Comparison of ENCODE assay signal across 10 mouse cellular contexts in the genomic region with DNA sequence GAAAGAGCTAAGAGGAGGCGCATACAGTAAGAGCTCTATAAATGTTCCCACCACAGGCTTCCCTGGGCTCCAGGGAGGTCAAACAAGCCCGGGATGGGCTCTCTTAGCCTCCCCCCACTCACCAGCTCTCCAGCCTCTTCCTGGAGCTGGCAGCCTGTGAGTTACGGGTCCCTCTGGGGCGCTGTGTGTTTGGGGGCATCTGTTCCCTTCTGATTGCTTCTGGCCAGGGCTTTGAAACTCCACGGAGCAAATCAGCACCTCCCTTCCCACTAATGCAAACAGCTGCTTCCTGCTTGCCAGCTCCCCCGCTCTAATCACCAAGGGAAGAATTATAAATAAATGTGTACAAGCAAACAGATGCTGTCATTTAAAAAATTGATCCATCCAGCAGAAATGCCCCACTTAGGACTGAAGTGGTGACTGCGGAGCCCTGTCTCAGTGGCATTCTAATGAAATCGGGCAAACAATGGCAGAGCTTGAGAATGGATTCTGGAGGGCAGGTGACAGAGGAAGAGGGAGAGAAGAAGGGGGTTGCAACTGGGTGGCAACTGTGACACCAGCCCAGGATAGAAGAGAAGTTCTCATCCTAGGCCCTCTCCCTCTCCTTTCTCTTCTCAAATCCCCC. TPM values are rescaled to one million over a fixed set of nuclear protein-coding genes. Genes with fewer than 3 reads are reported as not detected.
DNase-seq lines count a peak whose midpoint lies in the region; ATAC-seq lines count a peak whose summit lies in the region.
"Had no signal": no experiment of that assay in that cellular context is flagged by ENCODE, and none has a peak within 500 bp of the region (broad histone marks: within the 10 kb centered on the region; RNA-seq: fewer than 3 reads in every experiment).

No protein-coding gene starts in this region.

- H3K27me3 ChIP-seq in liver, embryonic 13.5 days: no peaks in the 10 kb centered on the region
- H3K27me3 ChIP-seq in liver, embryonic 11.5 days (replicated peaks; ENCODE audit: control insufficient read depth, insufficient read depth, low read length): no peaks in the 10 kb centered on the region
- no peaks in the 10 kb centered on the region; the same call in 1 of the 2 replicates for H3K27me3 ChIP-seq in forebrain, embryonic 16.5 days (replicated peaks; ENCODE audit: control insufficient read depth, insufficient read depth, low read length)
- no peaks in the 10 kb centered on the region for H3K27me3 ChIP-seq in limb, embryonic 11.5 days (ENCODE audit: control insufficient read depth, insufficient read depth, low read length)
- H3K27me3 ChIP-seq in neural tube, embryonic 13.5 days: no peaks in the 10 kb centered on the region

- WGBS in liver, embryonic 13.5 days (ENCODE audit: insufficient replicate concordance): 43% methylated on average over 8 of the region's 8 CpGs
- WGBS in liver, embryonic 11.5 days: 53% methylated on average over 8 of the region's 8 CpGs
- 43% methylated on average over 8 of the region's 8 CpGs for WGBS in forebrain, embryonic 16.5 days
- WGBS in limb, embryonic 11.5 days: 36% methylated on average over 8 of the region's 8 CpGs
- WGBS in neural tube, embryonic 13.5 days: 34% methylated on average over 8 of the region's 8 CpGs

- DNase-seq in liver, embryonic 13.5 days: no peak
- no peak for DNase-seq in liver, embryonic 11.5 days (ENCODE audit: low spot score)
- peak; percentile 27 for DNase-seq in limb, embryonic 11.5 days (ENCODE audit: low spot score)
- DNase-seq in cerebellum, adult 11-12 months: no peak
- no peak for DNase-seq in adrenal gland, postnatal 25 days
- DNase-seq: adrenal gland, adult 2 months; kidney, adult 8-10 months had no signal

- no peak overlapping the region for H3K4me3 ChIP-seq in liver, embryonic 13.5 days (replicated peaks)
- no peak overlapping the region for H3K4me3 ChIP-seq in liver, embryonic 11.5 days (ENCODE audit: low read depth, low read length)
- no peak overlapping the region for H3K4me3 ChIP-seq in forebrain, embryonic 16.5 days (replicated peaks; ENCODE audit: low read length)
- no peak overlapping the region for H3K4me3 ChIP-seq in limb, embryonic 11.5 days (ENCODE audit: low read depth, low read length)
- H3K4me3 ChIP-seq in neural tube, embryonic 13.5 days: no peak overlapping the region

- H3K36me3 ChIP-seq in liver, embryonic 13.5 days: no peaks in the 10 kb centered on the region
- no peaks in the 10 kb centered on the region for H3K36me3 ChIP-seq in liver, embryonic 11.5 days (ENCODE audit: control insufficient read depth, insufficient read depth, low read length)
- H3K36me3 ChIP-seq in forebrain, embryonic 16.5 days (ENCODE audit: control insufficient read depth, insufficient read depth): no peaks in the 10 kb centered on the region
- no peaks in the 10 kb centered on the region for H3K36me3 ChIP-seq in limb, embryonic 11.5 days (ENCODE audit: control insufficient read depth, insufficient read depth, low read length)
- no peaks in the 10 kb centered on the region for H3K36me3 ChIP-seq in neural tube, embryonic 13.5 days

- 0 out of 2 replicates have a peak, but pooled peaks cover 7% of the 10 kb centered on the region for H3K9me3 ChIP-seq in liver, embryonic 13.5 days (replicated peaks)
- peaks cover 5% of the 10 kb centered on the region; the same call in 1 of the 2 replicates for H3K9me3 ChIP-seq in liver, embryonic 11.5 days (ENCODE audit: control insufficient read depth, low read length)
- peaks cover 9% of the 10 kb centered on the region for H3K9me3 ChIP-seq in forebrain, embryonic 16.5 days (ENCODE audit: control insufficient read depth, low read length)
- H3K9me3 ChIP-seq in limb, embryonic 11.5 days (ENCODE audit: control insufficient read depth, low read length): no peaks in the 10 kb centered on the region
- peaks cover 7% of the 10 kb centered on the region; the same call in 1 of the 2 replicates for H3K9me3 ChIP-seq in neural tube, embryonic 13.5 days

- 0 out of 2 replicates have a peak overlapping the region, but pooled peaks have one; percentile 22 for H3K9ac ChIP-seq in liver, embryonic 13.5 days
- no peak overlapping the region for H3K9ac ChIP-seq in liver, embryonic 11.5 days (ENCODE audit: low read depth, low read length)
- no peak overlapping the region for H3K9ac ChIP-seq in forebrain, embryonic 16.5 days (replicated peaks; ENCODE audit: low read depth, low read length)
- H3K9ac ChIP-seq in limb, embryonic 11.5 days (ENCODE audit: low read length): peak overlapping the region; percentile 30; the same call in 1 of the 2 replicates
- no peak overlapping the region for H3K9ac ChIP-seq in neural tube, embryonic 13.5 days

- no peak overlapping the region for H3K27ac ChIP-seq in liver, embryonic 13.5 days
- H3K27ac ChIP-seq in liver, embryonic 11.5 days (ENCODE audit: low read depth, low read length): no peak overlapping the region
- H3K27ac ChIP-seq in forebrain, embryonic 16.5 days (ENCODE audit: low read length): peak overlapping the region; percentile 10
- no peak overlapping the region for H3K27ac ChIP-seq in limb, embryonic 11.5 days (replicated peaks; ENCODE audit: low read depth, low read length)
- peak overlapping the region; percentile 81 for H3K27ac ChIP-seq in neural tube, embryonic 13.5 days (replicated peaks)

- peaks cover 38% of the 10 kb centered on the region for H3K4me1 ChIP-seq in liver, embryonic 13.5 days (replicated peaks)
- peaks cover 2% of the 10 kb centered on the region; the same call in 1 of the 2 replicates for H3K4me1 ChIP-seq in liver, embryonic 11.5 days (replicated peaks; ENCODE audit: control insufficient read depth, insufficient read depth, low read length)
- no peaks in the 10 kb centered on the region for H3K4me1 ChIP-seq in forebrain, embryonic 16.5 days (replicated peaks; ENCODE audit: control insufficient read depth, insufficient read depth, low read length)
- H3K4me1 ChIP-seq in limb, embryonic 11.5 days (ENCODE audit: control insufficient read depth, insufficient read depth, low read length): peaks cover 6% of the 10 kb centered on the region; the same call in 1 of the 2 replicates
- H3K4me1 ChIP-seq in neural tube, embryonic 13.5 days (replicated peaks): peaks cover 14% of the 10 kb centered on the region; the same call in 1 of the 2 replicates

- H3K4me2 ChIP-seq in liver, embryonic 13.5 days: no peak overlapping the region
- H3K4me2 ChIP-seq in liver, embryonic 11.5 days: no peak overlapping the region
- no peak overlapping the region for H3K4me2 ChIP-seq in forebrain, embryonic 16.5 days (ENCODE audit: low read length)
- H3K4me2 ChIP-seq in limb, embryonic 11.5 days (ENCODE audit: low read depth, severe bottlenecking): no peak overlapping the region
- no peak overlapping the region for H3K4me2 ChIP-seq in neural tube, embryonic 13.5 days

- no peak; the same call in 1 of the 2 replicates for ATAC-seq in liver, embryonic 13.5 days (ENCODE audit: low read depth)
- ATAC-seq in liver, embryonic 11.5 days (replicated peaks; ENCODE audit: low FRiP score): no peak
- ATAC-seq in forebrain, embryonic 16.5 days: peak; percentile 59; the same call in 1 of the 2 replicates
- ATAC-seq in limb, embryonic 11.5 days (ENCODE audit: insufficient number of reproducible peaks, low FRiP score, low TSS enrichment, low read depth): no peak
- ATAC-seq in neural tube, embryonic 13.5 days (ENCODE audit: low read depth): peak; percentile 93
- no peak for ATAC-seq in cerebellum, adult (ENCODE audit: insufficient number of reproducible peaks, low FRiP score, low TSS enrichment)

RNA-seq across cellular contexts. Expression of a gene that starts 9.7 kb away (rescaled TPM):
- 8.6 and 9.1 TPM in 2 replicates for polyA plus RNA-seq in liver, embryonic 13.5 days (2015; fragmentation: Nextera tagmentation; extraction: Ambion mirVana)
- 14.8 and 15.2 TPM in 2 replicates for polyA plus RNA-seq in liver, embryonic 11.5 days (2014; fragmentation: Nextera tagmentation; extraction: Ambion mirVana)
- polyA plus RNA-seq in forebrain, embryonic 16.5 days (2015; fragmentation: Nextera tagmentation; extraction: Ambion mirVana): 4.5 and 4.8 TPM in 2 replicates
- polyA plus RNA-seq in limb, embryonic 11.5 days (2014; fragmentation: Nextera tagmentation; extraction: Ambion mirVana): 15.2 and 16.0 TPM in 2 replicates
- 4.7 and 5.4 TPM in 2 replicates for polyA plus RNA-seq in neural tube, embryonic 13.5 days (2015; fragmentation: Nextera tagmentation; extraction: Ambion mirVana)
- total RNA-seq in adrenal gland, postnatal 25 days (2021): 4.9 and 6.3 TPM in 2 replicates

RNA-seq across cellular contexts. Expression of a gene that starts 56.6 kb away (rescaled TPM):
- polyA plus RNA-seq in liver, embryonic 13.5 days (2015; fragmentation: Nextera tagmentation; extraction: Ambion mirVana): 97.4 and 102 TPM in 2 replicates
- 126 and 132 TPM in 2 replicates for polyA plus RNA-seq in liver, embryonic 11.5 days (2014; fragmentation: Nextera tagmentation; extraction: Ambion mirVana)
- polyA plus RNA-seq in forebrain, embryonic 16.5 days (2015; fragmentation: Nextera tagmentation; extraction: Ambion mirVana): 114 and 120 TPM in 2 replicates
- polyA plus RNA-seq in limb, embryonic 11.5 days (2014; fragmentation: Nextera tagmentation; extraction: Ambion mirVana): 124 and 127 TPM in 2 replicates
- 93.2 and 105 TPM in 2 replicates for polyA plus RNA-seq in neural tube, embryonic 13.5 days (2015; fragmentation: Nextera tagmentation; extraction: Ambion mirVana)
- total RNA-seq in adrenal gland, postnatal 25 days (2021): 44.4 and 58.5 TPM in 2 replicates

Comparison
In these comparisons a context has a peak if more than half of its experiments do, and no peak if none do; other contexts are left out.
1. H3K9ac ChIP-seq: peak in liver, embryonic 13.5 days (single experiment) and limb, embryonic 11.5 days (single experiment); none in liver, embryonic 11.5 days (single experiment), forebrain, embryonic 16.5 days (single experiment) and neural tube, embryonic 13.5 days (single experiment).
2. ATAC-seq: peak in forebrain, embryonic 16.5 days (single experiment) and neural tube, embryonic 13.5 days (single experiment); none in liver, embryonic 13.5 days (single experiment), liver, embryonic 11.5 days (single experiment), limb, embryonic 11.5 days (single experiment) and cerebellum, adult (single experiment).
3. H3K27ac ChIP-seq: peak in forebrain, embryonic 16.5 days (single experiment) and neural tube, embryonic 13.5 days (single experiment); none in liver, embryonic 13.5 days (single experiment), liver, embryonic 11.5 days (single experiment) and limb, embryonic 11.5 days (single experiment).